Mouse (Mus musculus) CH12.LX (cell line): ENCODE results near the gene Arg1. TPM values are rescaled to one million over a fixed set of nuclear protein-coding genes. Genes with fewer than 3 reads are reported as not detected.

Experiments used
- DNase-seq: peaks from one replicate; pipeline ENCODE4 v3.0.0-alpha.2; 2013; ENCODE audit errors: extremely low read depth
- H3K27ac ChIP-seq: 2 replicates; pipeline ENCODE4 v1.5.1; 2012; ENCODE audit warnings: low read depth, mild to moderate bottlenecking, control low read depth, moderate library complexity; ENCODE audit not compliant: insufficient read depth
- H3K27me3 ChIP-seq: replicated peaks from 2 replicates; pipeline ENCODE3; 2012; ENCODE audit warnings: inconsistent platforms
- H3K36me3 ChIP-seq, 2 experiments: replicated peaks in 1 of 2; 2 replicates each; pipeline versions ENCODE3 to v1.6.1; 2012; ENCODE audit warnings: inconsistent platforms in 1 of 2, low read length in 1 of 2, mild to moderate bottlenecking in 1 of 2, mixed read lengths in 1 of 2, moderate library complexity in 1 of 2; ENCODE audit not compliant: control insufficient read depth in 1 of 2, insufficient read depth in 1 of 2
- H3K4me1 ChIP-seq, 2 experiments: 2 replicates each; pipeline ENCODE4 v1.6.1; 2012; ENCODE audit warnings: inconsistent platforms in 1 of 2, moderate library complexity in 1 of 2; ENCODE audit not compliant: insufficient read depth in 2 of 2, control insufficient read depth in 1 of 2
- H3K4me2 ChIP-seq: 2 replicates; pipeline ENCODE4 v1.6.1; 2012; ENCODE audit warnings: low read depth, mild to moderate bottlenecking, control low read depth; ENCODE audit not compliant: poor library complexity, insufficient read depth, severe bottlenecking
- H3K4me3 ChIP-seq, 3 experiments: fragments of 150-350 bp in 1 of 3; sonication (generic) in 1 of 3; replicated peaks in 1 of 3; 2 replicates each; pipeline versions ENCODE3 to v1.5.1; 2011 to 2012; ENCODE audit warnings: low read depth in 2 of 3, low read length in 2 of 3, mild to moderate bottlenecking in 2 of 3, moderate library complexity in 2 of 3, control low read depth in 1 of 3, improper control_type of control experiment in 1 of 3, inconsistent platforms in 1 of 3, mixed read lengths in 1 of 3; ENCODE audit not compliant: poor library complexity in 1 of 3
- H3K79me2 ChIP-seq: replicated peaks from 2 replicates; pipeline ENCODE4 v1.6.1; 2012; ENCODE audit warnings: mild to moderate bottlenecking, moderate library complexity; ENCODE audit not compliant: control insufficient read depth, poor library complexity, insufficient read depth, severe bottlenecking; ENCODE audit errors: extremely low read depth
- H3K9ac ChIP-seq: 2 replicates; pipeline ENCODE4 v1.6.1; 2012; ENCODE audit warnings: low read depth, mild to moderate bottlenecking, control low read depth, moderate library complexity; ENCODE audit not compliant: insufficient read depth
- H3K9me3 ChIP-seq: replicated peaks from 2 replicates; pipeline ENCODE3; 2012; ENCODE audit warnings: low read length, inconsistent platforms, mixed read lengths
- CHD2 ChIP-seq: IDR thresholded peaks from 2 replicates; pipeline ENCODE4 v1.6.1; 2011; ENCODE audit warnings: low read length, improper control_type of control experiment
- CTCF ChIP-seq, 2 experiments: IDR thresholded peaks in 1 of 2; conservative IDR thresholded peaks in 1 of 2; 2 replicates each; pipeline ENCODE4 v1.5.1; 2011 to 2012; ENCODE audit warnings: low read depth in 2 of 2, low read length in 2 of 2, improper control_type of control experiment in 1 of 2, inconsistent platforms in 1 of 2, mild to moderate bottlenecking in 1 of 2, moderate library complexity in 1 of 2
- E2F4 ChIP-seq: IDR thresholded peaks from 2 replicates; pipeline ENCODE4 v1.6.1; 2011; ENCODE audit warnings: low read depth, low read length, improper control_type of control experiment; ENCODE audit not compliant: insufficient replicate concordance
- EP300 ChIP-seq: IDR thresholded peaks from 2 replicates; pipeline ENCODE4 v1.6.1; 2011; ENCODE audit warnings: low read length, improper control_type of control experiment
- GABPA ChIP-seq: IDR thresholded peaks from 2 replicates; pipeline ENCODE4 v1.6.1; 2012; ENCODE audit warnings: low read depth, low read length, improper control_type of control experiment, inconsistent platforms; ENCODE audit not compliant: insufficient replicate concordance
- JUN ChIP-seq: IDR thresholded peaks from 2 replicates; pipeline ENCODE4 v1.6.1; 2011; ENCODE audit warnings: low read depth, mild to moderate bottlenecking, low read length, improper control_type of control experiment, moderate library complexity; ENCODE audit not compliant: insufficient read depth
- JUND ChIP-seq: conservative IDR thresholded peaks from 2 replicates; pipeline ENCODE4 v1.6.1; 2011; ENCODE audit warnings: low read depth, low read length, improper control_type of control experiment
- MAFK ChIP-seq: IDR thresholded peaks from 2 replicates; pipeline ENCODE4 v1.6.1; 2011; ENCODE audit warnings: low read length, improper control_type of control experiment; ENCODE audit not compliant: insufficient replicate concordance
- MAX ChIP-seq: IDR thresholded peaks from 2 replicates; pipeline ENCODE4 v1.6.1; 2011; ENCODE audit warnings: low read length, improper control_type of control experiment
- MAZ ChIP-seq: IDR thresholded peaks from 2 replicates; pipeline ENCODE4 v1.6.1; 2012; ENCODE audit warnings: low read depth, mild to moderate bottlenecking, inconsistent platforms, low read length, improper control_type of control experiment, moderate library complexity
- MXI1 ChIP-seq: IDR thresholded peaks from 2 replicates; pipeline ENCODE4 v1.6.1; 2011; ENCODE audit warnings: mild to moderate bottlenecking, low read depth, low read length, improper control_type of control experiment
- MYC ChIP-seq: IDR thresholded peaks from 2 replicates; pipeline ENCODE4 v1.6.1; 2011; ENCODE audit warnings: low read depth, mild to moderate bottlenecking, improper control_type of control experiment, low read length
- NELFE ChIP-seq: IDR thresholded peaks from 2 replicates; pipeline ENCODE4 v1.6.1; 2011; ENCODE audit warnings: low read depth, low read length, improper control_type of control experiment
- POLR2AphosphoS2 ChIP-seq: IDR thresholded peaks from 2 replicates; pipeline ENCODE4 v1.6.1; 2011; ENCODE audit warnings: low read depth, low read length, improper control_type of control experiment
- RAD21 ChIP-seq: IDR thresholded peaks from 2 replicates; pipeline ENCODE4 v1.6.1; 2011; ENCODE audit warnings: low read depth, mild to moderate bottlenecking, low read length, improper control_type of control experiment, moderate library complexity
- RCOR1 ChIP-seq: conservative IDR thresholded peaks from 2 replicates; pipeline ENCODE4 v1.6.1; 2012; ENCODE audit warnings: low read depth, mild to moderate bottlenecking, inconsistent platforms, low read length, improper control_type of control experiment
- SIN3A ChIP-seq: IDR thresholded peaks from 2 replicates; pipeline ENCODE4 v1.6.1; 2012; ENCODE audit warnings: low read length, improper control_type of control experiment, inconsistent platforms
- TCF12 ChIP-seq: IDR thresholded peaks from 2 replicates; pipeline ENCODE4 v1.6.1; 2014; ENCODE audit warnings: low read depth, mild to moderate bottlenecking, inconsistent platforms, low read length, improper control_type of control experiment
- ZC3H11A ChIP-seq: IDR thresholded peaks from 2 replicates; pipeline ENCODE4 v1.6.1; 2012; ENCODE audit warnings: low read depth, mild to moderate bottlenecking, inconsistent platforms, low read length, improper control_type of control experiment
- ZKSCAN1 ChIP-seq: IDR thresholded peaks from 2 replicates; pipeline ENCODE4 v1.6.1; 2012; ENCODE audit warnings: low read depth, inconsistent platforms, low read length, improper control_type of control experiment, borderline replicate concordance
- ZNF384 ChIP-seq: IDR thresholded peaks from 2 replicates; pipeline ENCODE4 v1.6.1; 2012; ENCODE audit warnings: low read depth, low read length, improper control_type of control experiment, inconsistent platforms
- dilution Hi-C: fragments of 300-500 bp; cut with MboI; formaldehyde crosslinking; loops from 2 replicates; pipeline ENCODE4 v1.14.3; 2020; ENCODE audit warnings: low sequenced_read_pairs; ENCODE audit not compliant: extremely low pct_unique_long_range_greater_than_20kb, extremely low pct_ligation_motif_present
- in situ Hi-C: fragments of 300-500 bp; cut with MboI; formaldehyde crosslinking; loops from 3 replicates; pipeline ENCODE4 v1.14.3; 2019; ENCODE audit warnings: low sequenced_read_pairs, low pct_ligation_motif_present, low pct_unique_long_range_greater_than_20kb, mixed read lengths
- polyA plus RNA-seq: library from polyadenylated mRNA; unstranded; fragments of >175 nt; gene quantifications from 2 replicates; pipeline ENCODE4 v1.2.1, GENCODE M21; 2012; ENCODE audit warnings: low read depth; ENCODE audit not compliant: insufficient read length
- total RNA-seq, 2 experiments: library from RNA; depleted of rRNA; stranded (reverse); fragments of 300-350 nt in 1 of 2; fragments of >200 nt in 1 of 2; gene quantifications; 2 replicates each; pipeline ENCODE4 v1.2.3; 2012 to 2014

The Arg1 gene
- total and polyA plus RNA-seq, 3 experiments = 0.20 to 0.55 (median 0.20) TPM

GRCm38 (mm10) chr10:24973385-24973784, 46.1 kb upstream of the Arg1 start:
- no peaks in the 10 kb centered on the region for H3K79me2 ChIP-seq
- no peak overlapping the region for H3K9ac ChIP-seq
- no peaks in the 10 kb centered on the region for H3K27me3 ChIP-seq
- no peak overlapping the region for H3K4me2 ChIP-seq
- H3K27ac ChIP-seq = no peak overlapping the region
- H3K9me3 ChIP-seq = no peaks in the 10 kb centered on the region
- dilution Hi-C loops = no loop called here
- TF ChIP-seq POLR2AphosphoS2 (no peak), GABPA (no peak), JUN (no peak), MXI1 (no peak), MAFK (no peak), ZKSCAN1 (no peak), MAX (no peak), NELFE (no peak), ZC3H11A (no peak), TCF12 (no peak), ZNF384 (no peak), EP300 (no peak), SIN3A (no peak), RCOR1 (no peak), MYC (no peak), JUND (no peak), CHD2 (no peak)
- H3K4me1 ChIP-seq = no peaks in the 10 kb centered on the region
- in situ Hi-C loops = no loop called here
- no peaks in the 10 kb centered on the region for H3K36me3 ChIP-seq
- no peak for DNase-seq
- H3K4me3 ChIP-seq = no peak overlapping the region

- no peak overlapping the region for H3K4me2 ChIP-seq
- H3K27ac ChIP-seq = no peak overlapping the region
- no peak overlapping the region for H3K4me3 ChIP-seq
- H3K79me2 ChIP-seq = no peaks in the 10 kb centered on the region
- no peaks in the 10 kb centered on the region for H3K9me3 ChIP-seq
- no peak for DNase-seq
- no peak for TF ChIP-seq ZKSCAN1
- no peak for TF ChIP-seq JUND
- TF ChIP-seq RAD21 = no peak
- no peak for TF ChIP-seq MAZ
- TF ChIP-seq EP300 = no peak
- no peak for TF ChIP-seq CTCF (conservative IDR thresholded peaks at IDR 0.05 in 1 of 2, IDR thresholded peaks at IDR 0.05 in 1 of 2; ENCODE audit: low read depth in 2 of 2, low read length in 2 of 2)
- no peak for TF ChIP-seq E2F4
- H3K36me3 ChIP-seq = no peaks in the 10 kb centered on the region
- H3K9ac ChIP-seq = no peak overlapping the region
- H3K4me1 ChIP-seq = no peaks in the 10 kb centered on the region
- dilution Hi-C loops (no loop called here), in situ Hi-C loops (no loop called here)
- no peaks in the 10 kb centered on the region for H3K27me3 ChIP-seq
These were observed 45.6 kb upstream of the Arg1 start for GRCm38 (mm10) chr10:24972923-24973322.
